Mouse (Mus musculus) A20 (cell line): ENCODE data around the gene Epha3.

Experiments
- DNase-seq: peaks from one replicate; pipeline ENCODE4 v3.0.0-alpha.2; 2011; ENCODE audit warnings: low read depth, low spot score

Epha3 gene

GRCm38 (mm10) chr16:63792084-63792483, 71.9 kb downstream of the Epha3 start:
- DNase-seq: no peak

- no peak for DNase-seq
These were observed 80.4 kb downstream of the Epha3 start for GRCm38 (mm10) chr16:63783544-63783943.

GRCm38 (mm10) chr16:63782101-63782500, 81.9 kb downstream of the Epha3 start:
- no peak for DNase-seq

- DNase-seq: no peak
These were observed 83.8 kb downstream of the Epha3 start for GRCm38 (mm10) chr16:63780151-63780550.

- no peak for DNase-seq
These were observed 86.2 kb downstream of the Epha3 start for GRCm38 (mm10) chr16:63777811-63778210.

GRCm38 (mm10) chr16:63772566-63772965, 91.4 kb downstream of the Epha3 start:
- no peak for DNase-seq

- no peak for DNase-seq
These were observed 96.4 kb downstream of the Epha3 start for GRCm38 (mm10) chr16:63767589-63767988.

- DNase-seq: no peak
These were observed 102.8 kb downstream of the Epha3 start for GRCm38 (mm10) chr16:63761177-63761576.

GRCm38 (mm10) chr16:63760112-63760511, 103.9 kb downstream of the Epha3 start:
- no peak for DNase-seq

GRCm38 (mm10) chr16:63753052-63753451, 110.9 kb downstream of the Epha3 start:
- DNase-seq: no peak

GRCm38 (mm10) chr16:63747817-63748216, 116.2 kb downstream of the Epha3 start:
- no peak for DNase-seq

GRCm38 (mm10) chr16:63745465-63745864, 118.5 kb downstream of the Epha3 start:
- DNase-seq: peak; percentile 50

GRCm38 (mm10) chr16:63743208-63743854, 120.6 kb downstream of the Epha3 start:
- no peak for DNase-seq

GRCm38 (mm10) chr16:63719235-63719634, 144.7 kb downstream of the Epha3 start:
- DNase-seq: no peak

- DNase-seq: no peak
These were observed 146.7 kb downstream of the Epha3 start for GRCm38 (mm10) chr16:63717317-63717716.

- DNase-seq: no peak
These were observed 156.8 kb downstream of the Epha3 start for GRCm38 (mm10) chr16:63706912-63707868.

GRCm38 (mm10) chr16:63689371-63689770, 174.6 kb downstream of the Epha3 start:
- no peak for DNase-seq

GRCm38 (mm10) chr16:63684211-63684610, 179.8 kb downstream of the Epha3 start:
- no peak for DNase-seq

- DNase-seq: no peak
These were observed 189.5 kb downstream of the Epha3 start for GRCm38 (mm10) chr16:63674426-63674825.

- no peak for DNase-seq
These were observed 190.6 kb downstream of the Epha3 start for GRCm38 (mm10) chr16:63673236-63673840.

- no peak for DNase-seq
These were observed 198.0 kb downstream of the Epha3 start for GRCm38 (mm10) chr16:63665897-63666464.
